ENCODE assay signal across 20 mouse cellular contexts in the genomic region with DNA sequence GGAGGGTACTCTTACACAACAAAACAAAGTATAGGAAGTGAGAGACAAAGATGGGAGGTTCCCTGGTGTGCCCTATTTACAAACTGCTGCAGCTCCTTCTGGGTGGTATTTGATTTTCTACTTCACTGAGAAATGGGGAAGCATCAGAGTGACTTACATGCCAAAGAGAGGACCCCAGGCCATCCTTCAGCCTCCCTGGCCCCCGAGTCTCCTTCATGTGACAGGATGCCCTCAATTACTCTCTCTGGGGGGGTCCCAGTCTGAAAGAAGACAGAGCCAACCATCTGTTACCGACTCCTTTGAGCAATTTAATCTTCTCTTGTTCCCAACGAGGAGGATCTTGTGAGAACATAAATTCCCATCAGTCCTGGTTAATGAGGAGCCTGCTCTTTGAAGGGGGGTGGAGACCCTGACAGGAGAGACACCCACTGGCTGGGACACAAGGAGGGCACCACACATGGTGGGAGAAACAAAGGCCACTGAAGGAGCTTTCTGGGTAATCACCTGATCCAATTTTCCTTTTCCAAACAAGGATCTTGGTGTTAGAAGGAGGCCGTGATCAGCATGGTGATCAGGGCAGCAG.
A peak's percentile ranks its signal among the peaks of the same experiment; 100 is the strongest.
DNase-seq lines count a peak whose midpoint lies in the region; ATAC-seq lines count a peak whose summit lies in the region.
"Had no signal": no experiment of that assay in that cellular context is flagged by ENCODE, and none has a peak within 500 bp of the region (broad histone marks: within the 10 kb centered on the region; RNA-seq: fewer than 3 reads in every experiment).

No protein-coding gene starts in this region.

- no peak overlapping the region for H3K9ac ChIP-seq in kidney, embryonic 14.5 days (ENCODE audit: low read depth, low read length)
- H3K9ac ChIP-seq: forebrain, embryonic 13.5 days; hindbrain, embryonic 12.5 days had no signal

- H3K36me3 ChIP-seq in kidney, embryonic 14.5 days (ENCODE audit: control insufficient read depth, insufficient read depth, low read length): no peaks in the 10 kb centered on the region
- H3K36me3 ChIP-seq: embryonic facial prominence, embryonic 10.5 days; G1E; heart, embryonic 10.5 days; hindbrain, embryonic 12.5 days had no signal

- 0 out of 2 replicates have a peak, but pooled peaks cover 5% of the 10 kb centered on the region for H3K4me1 ChIP-seq in kidney, embryonic 14.5 days (ENCODE audit: control insufficient read depth, insufficient read depth, low read length)
- H3K4me1 ChIP-seq: embryonic facial prominence, embryonic 10.5 days; forebrain, embryonic 13.5 days; heart, embryonic 10.5 days; hindbrain, embryonic 12.5 days had no signal

- intact Hi-C loops in left cerebral cortex, postnatal 4 days (cut with DNase I): no loop called here

- no peaks in the 10 kb centered on the region for H3K9me3 ChIP-seq in kidney, embryonic 14.5 days (ENCODE audit: control insufficient read depth, low read length)
- H3K9me3 ChIP-seq: embryonic facial prominence, embryonic 10.5 days; forebrain, embryonic 13.5 days; heart, embryonic 10.5 days; hindbrain, embryonic 12.5 days had no signal

- no peak overlapping the region; the same call in 1 of the 2 replicates for H3K27ac ChIP-seq in kidney, embryonic 14.5 days (ENCODE audit: low read depth, low read length)
- H3K27ac ChIP-seq: embryonic facial prominence, embryonic 10.5 days; forebrain, embryonic 13.5 days; heart, embryonic 10.5 days; hindbrain, embryonic 12.5 days had no signal

- DNase-seq in kidney, postnatal 36 days: no peak
- DNase-seq in left cerebral cortex, postnatal 4 days: peak; percentile 10
- no peak for DNase-seq in left cerebral cortex, adult 8-10 months (ENCODE audit: low spot score in 2 of 2)
- DNase-seq in ES-CJ7 (ENCODE audit: low read depth, low spot score): peak; percentile 20
- DNase-seq in retina, postnatal 1 day: peak; percentile 25
- no peak for DNase-seq in thymus, postnatal 14 days
- DNase-seq: adrenal gland, postnatal 10 days; cerebellum, adult 11-12 months; cerebellum, adult 9-11 months; gastrocnemius, postnatal 36 days; heart, adult 18-20 months; heart, postnatal 10 days; heart, postnatal 4 days had no signal

- 14% methylated on average over 4 of the region's 4 CpGs for WGBS in kidney, embryonic 14.5 days

- peak; percentile 91 for ATAC-seq in kidney, embryonic 14.5 days (ENCODE audit: low FRiP score, low TSS enrichment)
- ATAC-seq: forebrain, embryonic 13.5 days; hindbrain, embryonic 16.5 days had no signal

- no peak overlapping the region for H3K4me2 ChIP-seq in kidney, embryonic 14.5 days (replicated peaks; ENCODE audit: low read depth, low read length)
- H3K4me2 ChIP-seq: forebrain, embryonic 13.5 days; hindbrain, embryonic 12.5 days had no signal

- H3K4me3 ChIP-seq in kidney, embryonic 14.5 days (ENCODE audit: low read length): no peak overlapping the region
- H3K4me3 ChIP-seq: embryonic facial prominence, embryonic 10.5 days; forebrain, embryonic 13.5 days; heart, embryonic 10.5 days; hindbrain, embryonic 12.5 days had no signal

- H3K27me3 ChIP-seq in kidney, embryonic 14.5 days (ENCODE audit: control insufficient read depth, insufficient read depth, low read length): no peaks in the 10 kb centered on the region
- H3K27me3 ChIP-seq: forebrain, embryonic 13.5 days; hindbrain, embryonic 12.5 days had no signal

Comparison
In these comparisons a context has a peak if more than half of its experiments do, and no peak if none do; other contexts are left out.
1. DNase-seq: peak in left cerebral cortex, postnatal 4 days (single experiment), ES-CJ7 (single experiment) and retina, postnatal 1 day (single experiment); none in kidney, postnatal 36 days (0 of 2), left cerebral cortex, adult 8-10 months (0 of 2) and thymus, postnatal 14 days (single experiment).